Mouse (Mus musculus): ENCODE results near the gene Pif1.

DNA sequence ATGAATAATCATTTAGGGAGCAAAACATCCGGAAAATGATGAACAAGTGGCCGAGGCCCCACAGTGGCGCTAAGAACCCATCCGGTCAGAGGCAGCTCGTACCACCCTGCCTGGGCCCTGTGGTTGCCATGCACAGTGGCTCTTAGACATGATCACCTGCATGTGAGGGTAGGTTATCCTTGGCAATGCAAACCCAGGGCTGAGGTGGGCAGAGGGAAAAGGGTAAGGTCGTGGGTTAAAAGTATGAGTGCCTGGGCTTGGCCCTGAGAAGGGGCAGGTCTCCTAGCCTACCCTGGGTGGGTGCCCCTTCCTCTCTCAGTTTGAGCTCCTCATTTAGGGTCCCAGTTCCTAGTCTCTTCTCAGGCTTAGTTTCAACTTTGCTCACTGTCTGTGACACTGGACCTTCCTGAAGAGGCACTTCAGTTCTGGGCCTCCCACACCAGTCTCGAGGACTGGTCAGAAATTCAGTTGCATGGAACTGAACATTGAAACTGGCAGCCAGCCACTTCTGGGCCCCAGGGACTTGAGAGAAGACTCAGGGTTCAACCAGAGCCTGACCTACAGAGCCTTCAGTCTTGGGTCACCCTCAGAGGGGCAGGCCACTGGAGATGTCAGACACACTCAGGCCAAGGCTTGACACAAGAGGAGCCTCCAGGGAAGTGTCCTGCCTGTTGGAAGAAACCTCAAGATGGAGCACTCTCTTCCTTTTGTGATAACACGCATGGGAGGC, 48.9 kb upstream of the Pif1 start:
- TF ChIP-seq CTCF (IDR thresholded peaks at IDR 0.05; ENCODE audit: low read depth) = no peak
- no peak for TF ChIP-seq EP300 (IDR thresholded peaks at IDR 0.05; ENCODE audit: low read depth)
